Mouse (Mus musculus) midbrain, embryonic 10.5 days (tissue): ENCODE measurements around the gene Mef2c. TPM values are rescaled to one million over a fixed set of nuclear protein-coding genes. Genes with fewer than 3 reads are reported as not detected.

Experiments
- DNase-seq: peaks from one replicate; pipeline ENCODE4 v3.0.0-alpha.2; 2017; ENCODE audit warnings: low spot score
- H3K27ac ChIP-seq: fragments of 300-500 bp; sonication (generic); replicated peaks from 2 replicates; pipeline ENCODE4 v1.5.1; 2016; ENCODE audit warnings: mild to moderate bottlenecking
- H3K27me3 ChIP-seq: fragments of 300-500 bp; sonication (generic); 2 replicates; pipeline ENCODE4 v1.6.1; 2016; ENCODE audit warnings: low read depth, mild to moderate bottlenecking; ENCODE audit not compliant: poor library complexity, severe bottlenecking
- H3K36me3 ChIP-seq: fragments of 300-500 bp; sonication (generic); 2 replicates; pipeline ENCODE4 v1.6.1; 2016; ENCODE audit warnings: mild to moderate bottlenecking, moderate library complexity
- H3K4me1 ChIP-seq: fragments of 300-500 bp; sonication (generic); 2 replicates; pipeline ENCODE4 v1.6.1; 2016
- H3K4me3 ChIP-seq: fragments of 300-500 bp; sonication (generic); 2 replicates; pipeline ENCODE4 v1.5.1; 2016; ENCODE audit warnings: mild to moderate bottlenecking, moderate library complexity
- H3K9me3 ChIP-seq: fragments of 300-500 bp; sonication (generic); replicated peaks from 2 replicates; pipeline ENCODE4 v1.6.1; 2016; ENCODE audit warnings: mild to moderate bottlenecking
- WGBS: fragments of 180-500 bp; shearing (Covaris S2); methylation state at CpG from one replicate; pipeline ENCODE4 v1.1.7; 2016; 5-methylcytosine and 5-hydroxymethylcytosine counted together
- polyA plus RNA-seq: library from polyadenylated mRNA; unstranded; fragments of >200 nt; fragmentation: Nextera tagmentation; extraction: Ambion mirVana; gene quantifications from 2 replicates; pipeline ENCODE4 v1.2.1, GENCODE M21; 2016

Gene Mef2c
- polyA plus RNA-seq, 1 experiment from 2014 or later, result 11.9 TPM

DNA sequence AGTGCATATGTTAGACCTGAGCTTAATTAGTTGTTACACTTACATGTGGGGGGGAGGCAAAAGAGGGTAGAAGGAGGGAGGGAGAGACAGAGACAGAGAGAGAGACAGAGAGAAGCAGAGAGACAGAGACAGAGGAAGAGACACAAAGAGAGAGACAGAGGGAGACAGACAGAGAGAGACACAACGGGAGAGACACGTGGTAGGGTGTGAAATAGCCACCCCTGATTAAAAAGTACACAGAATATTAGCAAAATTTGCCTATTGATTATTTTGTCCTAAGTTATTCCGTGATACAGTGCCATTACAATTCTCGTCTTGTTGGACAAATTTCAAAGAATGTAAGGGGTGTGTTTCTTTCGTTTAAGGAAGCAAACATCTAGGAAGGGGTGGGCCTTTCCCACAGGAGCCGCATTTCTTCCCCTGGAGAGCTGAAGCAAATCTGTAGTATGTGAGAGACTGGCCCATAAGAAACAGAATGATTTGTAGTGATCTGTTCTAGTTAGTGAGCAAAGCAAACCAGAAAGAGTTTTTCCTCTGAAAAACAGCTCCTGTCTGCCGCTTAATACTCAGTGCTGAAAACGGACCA, 26.0 kb downstream of the Mef2c start:
- DNase-seq, result no peak
- WGBS, result 75% methylated on average over 8 of the region's 8 CpGs
- Histone ChIP-seq H3K36me3 (no peaks in the 10 kb centered on the region), H3K27me3 (peaks cover 42% of the 10 kb centered on the region), H3K9me3 (no peaks in the 10 kb centered on the region), H3K4me1 (peaks cover 7% of the 10 kb centered on the region), H3K4me3 (no peak overlapping the region), H3K27ac (no peak overlapping the region)

- H3K4me3 ChIP-seq, result no peak overlapping the region
- H3K27me3 ChIP-seq, result peaks cover 32% of the 10 kb centered on the region
- no peak overlapping the region for H3K27ac ChIP-seq
- no peaks in the 10 kb centered on the region; the same call in 1 of the 2 replicates for H3K4me1 ChIP-seq
- H3K9me3 ChIP-seq, result no peaks in the 10 kb centered on the region
- 88% methylated on average over 4 of the region's 4 CpGs for WGBS
- no peaks in the 10 kb centered on the region for H3K36me3 ChIP-seq
- no peak for DNase-seq
Measured at GRCm38 (mm10) chr13:83530889-83531288, 27.1 kb downstream of the Mef2c start.

DNA sequence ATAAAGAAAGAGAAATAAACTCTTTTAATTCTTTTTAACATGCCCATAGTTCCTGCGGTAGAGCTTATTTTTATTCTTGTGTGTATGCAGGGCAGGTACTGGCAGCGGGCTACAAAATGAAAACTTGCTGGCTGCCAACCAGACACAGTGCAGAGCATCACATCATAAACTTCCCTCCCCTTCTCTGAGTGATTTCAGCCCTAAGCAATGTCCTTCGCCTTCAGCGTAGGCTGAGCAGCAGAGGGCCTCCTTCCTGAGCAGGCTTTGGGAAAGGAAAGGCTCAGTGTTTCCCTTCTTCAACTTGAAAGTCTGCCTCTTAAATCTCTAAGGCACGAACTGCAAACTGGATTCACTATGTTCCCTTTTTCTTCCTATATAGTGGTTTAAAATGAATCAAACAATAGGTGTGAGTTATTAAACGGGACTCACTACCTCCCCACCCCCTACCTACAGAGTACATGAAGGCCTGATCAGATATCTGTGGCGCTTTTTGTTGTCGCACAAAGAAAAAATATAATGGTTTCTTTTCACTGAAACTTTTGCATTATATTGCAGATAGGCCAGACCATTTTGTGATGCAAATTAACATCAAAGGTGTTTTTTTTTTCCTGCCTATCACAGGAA, 28.2 kb downstream of the Mef2c start:
- no peaks in the 10 kb centered on the region for H3K36me3 ChIP-seq
- H3K4me1 ChIP-seq, result no peaks in the 10 kb centered on the region; the same call in 1 of the 2 replicates
- H3K27ac ChIP-seq, result no peak overlapping the region
- no peaks in the 10 kb centered on the region for H3K9me3 ChIP-seq
- no peak overlapping the region for H3K4me3 ChIP-seq
- no peak for DNase-seq
- WGBS, result 58% methylated on average over 8 of the region's 8 CpGs
- H3K27me3 ChIP-seq, result peaks cover 22% of the 10 kb centered on the region

- Histone ChIP-seq H3K9me3 (no peaks in the 10 kb centered on the region), H3K4me3 (no peak overlapping the region), H3K27me3 (no peaks in the 10 kb centered on the region), H3K27ac (no peak overlapping the region), H3K36me3 (no peaks in the 10 kb centered on the region), H3K4me1 (no peaks in the 10 kb centered on the region)
- WGBS, result 85% methylated on average over 3 of the region's 3 CpGs
- no peak for DNase-seq
Measured at GRCm38 (mm10) chr13:83536361-83536760, 32.5 kb downstream of the Mef2c start.

DNA sequence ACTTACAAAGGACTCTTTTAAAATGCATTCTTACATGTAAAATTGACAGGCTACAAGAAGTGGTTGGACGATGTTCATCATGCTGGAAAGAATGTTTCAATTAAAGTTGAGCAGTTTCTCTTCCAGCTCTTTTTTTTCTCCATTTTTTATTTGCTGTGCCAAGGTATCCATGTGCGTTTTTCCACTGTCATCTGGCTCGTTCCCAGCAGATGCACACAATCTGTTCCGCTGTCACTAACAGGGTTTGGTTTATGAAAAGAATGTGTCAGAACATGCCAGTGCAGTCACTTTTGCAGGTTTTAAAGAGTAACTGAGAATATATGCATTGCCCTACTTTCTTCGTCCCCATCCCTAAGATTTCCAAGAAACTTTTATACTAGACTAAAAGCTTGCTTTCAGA, 33.3 kb downstream of the Mef2c start:
- H3K27ac ChIP-seq, result no peak overlapping the region
- 85% methylated on average over 5 of the region's 5 CpGs for WGBS
- no peaks in the 10 kb centered on the region for H3K27me3 ChIP-seq
- H3K36me3 ChIP-seq, result no peaks in the 10 kb centered on the region
- no peak for DNase-seq
- no peaks in the 10 kb centered on the region for H3K9me3 ChIP-seq
- no peaks in the 10 kb centered on the region for H3K4me1 ChIP-seq
- H3K4me3 ChIP-seq, result no peak overlapping the region

- H3K4me3 ChIP-seq, result no peak overlapping the region
- H3K36me3 ChIP-seq, result no peaks in the 10 kb centered on the region
- DNase-seq, result no peak
- no peaks in the 10 kb centered on the region for H3K27me3 ChIP-seq
- no peak overlapping the region for H3K27ac ChIP-seq
- no peaks in the 10 kb centered on the region for H3K4me1 ChIP-seq
- no peaks in the 10 kb centered on the region for H3K9me3 ChIP-seq
Measured at GRCm38 (mm10) chr13:83539921-83540320, 36.1 kb downstream of the Mef2c start.

GRCm38 (mm10) chr13:83542666-83543065, 38.8 kb downstream of the Mef2c start:
- Histone ChIP-seq H3K9me3 (no peaks in the 10 kb centered on the region), H3K27ac (no peak overlapping the region), H3K27me3 (no peaks in the 10 kb centered on the region), H3K36me3 (no peaks in the 10 kb centered on the region), H3K4me1 (no peaks in the 10 kb centered on the region), H3K4me3 (no peak overlapping the region)
- DNase-seq, result no peak
- 38% methylated on average over 5 of the region's 5 CpGs for WGBS

DNA sequence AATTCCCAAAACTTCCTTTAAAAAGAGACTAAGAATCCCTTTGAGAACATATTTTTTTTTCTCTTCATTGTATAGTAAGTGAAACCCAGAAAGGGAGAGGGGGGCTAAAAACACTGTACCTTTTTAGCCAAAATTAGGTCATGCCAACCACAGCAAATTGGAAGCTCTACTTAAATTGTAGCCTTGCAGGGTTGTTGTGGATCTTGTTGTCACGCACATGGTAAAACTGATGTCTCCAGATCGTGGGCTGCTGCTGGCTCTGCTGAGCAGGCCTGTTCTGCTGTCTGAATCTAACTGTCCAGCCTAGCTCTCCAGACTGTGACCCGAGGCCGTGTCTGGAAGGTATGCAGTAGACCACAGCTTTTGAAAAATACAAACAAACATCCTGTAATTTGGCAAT, 40.9 kb downstream of the Mef2c start:
- Histone ChIP-seq H3K36me3 (no peaks in the 10 kb centered on the region), H3K9me3 (no peaks in the 10 kb centered on the region), H3K27ac (no peak overlapping the region), H3K4me3 (no peak overlapping the region), H3K27me3 (no peaks in the 10 kb centered on the region), H3K4me1 (no peaks in the 10 kb centered on the region)
- DNase-seq, result no peak
- WGBS, result 83% methylated on average over 4 of the region's 4 CpGs

- no peak overlapping the region for H3K4me3 ChIP-seq
- H3K4me1 ChIP-seq, result no peaks in the 10 kb centered on the region
- H3K27me3 ChIP-seq, result no peaks in the 10 kb centered on the region
- DNase-seq, result no peak
- H3K36me3 ChIP-seq, result no peaks in the 10 kb centered on the region
- H3K27ac ChIP-seq, result no peak overlapping the region
- 91% methylated on average over 5 of the region's 5 CpGs for WGBS
- H3K9me3 ChIP-seq, result no peaks in the 10 kb centered on the region
Measured at GRCm38 (mm10) chr13:83546876-83547275, 43.0 kb downstream of the Mef2c start.

DNA sequence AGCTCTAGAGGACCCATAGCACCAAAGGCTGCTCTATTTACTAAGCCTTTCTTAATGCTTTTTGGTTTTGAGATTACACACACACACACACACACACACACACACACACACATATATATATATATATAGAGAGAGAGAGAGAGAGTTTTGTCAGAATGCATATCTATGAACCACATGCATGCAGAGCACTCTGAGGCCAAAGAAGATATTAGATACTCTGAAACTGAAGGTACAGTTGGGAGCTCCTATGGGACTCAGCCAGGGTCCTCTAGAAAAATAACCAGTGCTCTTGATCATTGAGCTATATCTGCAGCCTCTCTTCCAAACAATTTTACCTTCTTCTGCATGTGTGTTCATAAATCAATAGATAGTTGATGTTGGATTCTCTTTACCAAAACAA, 47.4 kb downstream of the Mef2c start:
- no peak overlapping the region for H3K4me3 ChIP-seq
- no peaks in the 10 kb centered on the region for H3K27me3 ChIP-seq
- no peak for DNase-seq

DNA sequence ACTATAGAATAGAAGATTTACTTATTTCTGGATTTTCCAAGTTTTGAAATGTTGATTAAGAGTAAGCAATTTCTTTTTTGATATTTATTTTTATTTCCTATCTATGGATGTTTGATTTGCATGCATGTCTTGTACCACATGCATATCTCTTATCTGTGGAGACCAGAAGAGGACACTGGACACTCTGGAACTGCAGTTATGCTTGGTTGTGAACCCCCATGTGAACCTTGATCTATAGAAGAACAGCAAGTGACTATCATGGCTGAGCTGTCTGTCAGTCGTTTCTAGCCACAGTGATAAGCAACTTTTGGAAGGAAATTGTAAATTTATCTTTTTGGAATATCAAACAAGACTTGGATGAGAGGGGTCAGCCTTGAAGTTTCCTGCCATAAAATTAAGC, 48.2 kb downstream of the Mef2c start:
- Histone ChIP-seq H3K27me3 (no peaks in the 10 kb centered on the region), H3K4me1 (no peaks in the 10 kb centered on the region), H3K4me3 (no peak overlapping the region), H3K36me3 (no peaks in the 10 kb centered on the region), H3K27ac (no peak overlapping the region), H3K9me3 (no peaks in the 10 kb centered on the region)
- WGBS, result 82% methylated on average over 1 of the region's 1 CpGs
- no peak for DNase-seq

More for the DNA sequence above, 47.4 kb downstream of the Mef2c start:
- Histone ChIP-seq H3K36me3 (no peaks in the 10 kb centered on the region), H3K9me3 (no peaks in the 10 kb centered on the region), H3K4me1 (no peaks in the 10 kb centered on the region), H3K27ac (no peak overlapping the region)

- H3K4me3 ChIP-seq, result no peak overlapping the region
- H3K27ac ChIP-seq, result no peak overlapping the region
- H3K9me3 ChIP-seq, result no peaks in the 10 kb centered on the region
- no peak for DNase-seq
- WGBS, result 71% methylated on average over 2 of the region's 2 CpGs
- H3K27me3 ChIP-seq, result no peaks in the 10 kb centered on the region
- H3K4me1 ChIP-seq, result no peaks in the 10 kb centered on the region
- no peaks in the 10 kb centered on the region for H3K36me3 ChIP-seq
Measured at GRCm38 (mm10) chr13:83563261-83563660, 59.4 kb downstream of the Mef2c start.

DNA sequence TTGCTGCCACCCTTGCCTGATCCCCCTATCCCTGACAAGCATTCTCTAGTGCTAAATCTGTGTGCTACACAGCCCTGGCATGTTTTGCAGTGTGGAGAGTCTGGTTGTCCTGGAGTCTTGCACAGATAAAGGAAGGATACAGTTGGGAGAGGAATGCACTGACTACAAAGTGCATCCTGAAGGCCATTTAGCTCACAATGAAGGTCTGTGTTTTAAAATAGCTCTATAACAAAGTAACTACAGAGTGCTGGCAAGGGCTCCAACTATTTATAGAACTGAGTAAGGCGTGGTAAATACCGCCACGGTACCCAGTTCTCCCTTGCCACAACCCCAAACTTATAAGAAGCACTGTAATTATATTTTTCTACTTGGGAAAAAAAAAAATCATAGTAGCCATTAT, 61.9 kb downstream of the Mef2c start:
- no peak overlapping the region for H3K4me3 ChIP-seq
- H3K36me3 ChIP-seq, result no peaks in the 10 kb centered on the region
- H3K27ac ChIP-seq, result no peak overlapping the region
- no peaks in the 10 kb centered on the region for H3K4me1 ChIP-seq
- no peak for DNase-seq
- H3K9me3 ChIP-seq, result no peaks in the 10 kb centered on the region
- no peaks in the 10 kb centered on the region for H3K27me3 ChIP-seq
- 88% methylated on average over 3 of the region's 3 CpGs for WGBS

- no peak overlapping the region for H3K4me3 ChIP-seq
- no peaks in the 10 kb centered on the region for H3K36me3 ChIP-seq
- DNase-seq, result no peak
- H3K27ac ChIP-seq, result no peak overlapping the region
- WGBS, result 81% methylated on average over 4 of the region's 4 CpGs
- no peaks in the 10 kb centered on the region for H3K4me1 ChIP-seq
- H3K9me3 ChIP-seq, result no peaks in the 10 kb centered on the region
- no peaks in the 10 kb centered on the region for H3K27me3 ChIP-seq
Measured at GRCm38 (mm10) chr13:83566180-83566579, 62.3 kb downstream of the Mef2c start.
